Mouse (Mus musculus) kidney, embryonic 14.5 days (tissue): ENCODE measurements around the gene Hmga1b. TPM values are rescaled to one million over a fixed set of nuclear protein-coding genes. Genes with fewer than 3 reads are reported as not detected.
"Not testable (repeated sequence)": the region's sequence is repeated elsewhere in the genome, so short reads cannot be mapped to it uniquely, and the experiment has no call there.

Source experiments
- ATAC-seq: fragments of 200-750 bp; cut with Nextera tagmentation; 2 replicates; pipeline ENCODE4 v1.8.0; 2017; ENCODE audit warnings: moderate number of reproducible peaks, mild to moderate bottlenecking, moderate TSS enrichment, moderate library complexity; ENCODE audit not compliant: low FRiP score, low TSS enrichment
- H3K27ac ChIP-seq: fragments of 300-500 bp; sonication (generic); 2 replicates; pipeline ENCODE4 v1.5.1; 2014; ENCODE audit warnings: low read depth, mild to moderate bottlenecking, low read length, moderate library complexity, mixed read lengths
- H3K27me3 ChIP-seq: fragments of 300-500 bp; sonication (generic); 2 replicates; pipeline ENCODE4 v1.6.1; 2014; ENCODE audit warnings: mild to moderate bottlenecking, low read length; ENCODE audit not compliant: control insufficient read depth, insufficient read depth
- H3K36me3 ChIP-seq: fragments of 300-500 bp; sonication (generic); 2 replicates; pipeline ENCODE4 v1.6.1; 2014; ENCODE audit warnings: low read length, mixed read lengths; ENCODE audit not compliant: control insufficient read depth, insufficient read depth
- H3K4me1 ChIP-seq: fragments of 300-500 bp; sonication (generic); 2 replicates; pipeline ENCODE4 v1.6.1; 2014; ENCODE audit warnings: low read length, mixed read lengths; ENCODE audit not compliant: control insufficient read depth, insufficient read depth
- H3K4me2 ChIP-seq: fragments of 300-500 bp; sonication (generic); replicated peaks from 2 replicates; pipeline ENCODE4 v1.6.1; 2014; ENCODE audit warnings: low read depth, mild to moderate bottlenecking, low read length
- H3K4me3 ChIP-seq: fragments of 300-500 bp; sonication (generic); 2 replicates; pipeline ENCODE4 v1.5.1; 2014; ENCODE audit warnings: mild to moderate bottlenecking, low read length
- H3K9ac ChIP-seq: fragments of 300-500 bp; sonication (generic); 2 replicates; pipeline ENCODE4 v1.6.1; 2014; ENCODE audit warnings: low read depth, mild to moderate bottlenecking, low read length, moderate library complexity
- H3K9me3 ChIP-seq: fragments of 300-500 bp; sonication (generic); 2 replicates; pipeline ENCODE4 v1.6.1; 2016; ENCODE audit warnings: low read length; ENCODE audit not compliant: control insufficient read depth
- WGBS: fragments of 180-500 bp; shearing (Covaris S2); extraction: QIAGEN DNeasy Blood & Tissue Kit; methylation state at CpG from one replicate; pipeline ENCODE4 v1.1.7; 2014; 5-methylcytosine and 5-hydroxymethylcytosine counted together
- polyA plus RNA-seq: library from polyadenylated mRNA; unstranded; fragments of >200 nt; fragmentation: Nextera tagmentation; extraction: Ambion mirVana; gene quantifications from 2 replicates; pipeline ENCODE4 v1.2.1, GENCODE M21; 2014

The Hmga1b gene
- 5.2 and 7.9 TPM in 2 replicates for polyA plus RNA-seq

- H3K4me1 ChIP-seq, H3K27me3 ChIP-seq, H3K27ac ChIP-seq, H3K9ac ChIP-seq, H3K4me3 ChIP-seq, H3K4me2 ChIP-seq, H3K36me3 ChIP-seq: not testable (repeated sequence)
- H3K9me3 ChIP-seq = peaks cover 23% of the 10 kb centered on the region
- 23% methylated on average over 13 of the region's 14 CpGs for WGBS
- peak; percentile 18; the same call in 1 of the 2 replicates for ATAC-seq
These were observed at the start of gene Hmga1b for GRCm38 (mm10) chr11:120762672-120763041. Gene Hmga1b, plus strand, starts transcription at chr11:120762794.

- peaks cover 19% of the 10 kb centered on the region for H3K4me1 ChIP-seq
- H3K27ac ChIP-seq = peak within 1 kb of the TSS; percentile 76; the same call in 1 of the 2 replicates
- no peaks in the 10 kb centered on the region for H3K9me3 ChIP-seq
- H3K27me3 ChIP-seq = no peaks in the 10 kb centered on the region
- H3K4me2 ChIP-seq = peak within 1 kb of the TSS; percentile 97
- peak; percentile 94 for ATAC-seq
- H3K36me3 ChIP-seq = peaks cover 44% of the 10 kb centered on the region
- H3K4me3 ChIP-seq = peak within 1 kb of the TSS; percentile 60
- WGBS = 3% methylated on average over 53 of the region's 53 CpGs
- peak within 1 kb of the TSS; percentile 76 for H3K9ac ChIP-seq
These were observed 48.7 kb upstream of the Hmga1b start, which contains the start of the genes Cenpx and Lrrc45 for GRCm38 (mm10) chr11:120713580-120714518. Gene Cenpx, minus strand, starts transcription at chr11:120713738. Gene Lrrc45, plus strand, starts transcription at chr11:120713925.

- H3K36me3 ChIP-seq = peaks cover 45% of the 10 kb centered on the region
- 48% methylated on average over 10 of the region's 10 CpGs for WGBS
- no peaks in the 10 kb centered on the region for H3K9me3 ChIP-seq
- no peak for ATAC-seq
- H3K27ac ChIP-seq = no peak overlapping the region
- H3K4me3 ChIP-seq = peak overlapping the region; percentile 60
- peak overlapping the region; percentile 96 for H3K4me2 ChIP-seq
- no peaks in the 10 kb centered on the region for H3K27me3 ChIP-seq
- peak overlapping the region; percentile 76 for H3K9ac ChIP-seq
- H3K4me1 ChIP-seq = peaks cover 19% of the 10 kb centered on the region
These were observed 48.0 kb upstream of the Hmga1b start for GRCm38 (mm10) chr11:120714546-120714945.

- Histone ChIP-seq H3K36me3 (peaks cover 42% of the 10 kb centered on the region), H3K9ac (0 out of 2 replicates have a peak overlapping the region, but pooled peaks have one; percentile 76), H3K4me1 (peaks cover 16% of the 10 kb centered on the region), H3K9me3 (no peaks in the 10 kb centered on the region), H3K27me3 (no peaks in the 10 kb centered on the region), H3K4me3 (no peak overlapping the region), H3K4me2 (no peak overlapping the region), H3K27ac (no peak overlapping the region)
- 95% methylated on average over 9 of the region's 9 CpGs for WGBS
- ATAC-seq = no peak
These were observed 47.5 kb upstream of the Hmga1b start for GRCm38 (mm10) chr11:120715131-120715530.

GRCm38 (mm10) chr11:120719242-120719641, 43.4 kb upstream of the Hmga1b start:
- H3K36me3 ChIP-seq = peaks cover 36% of the 10 kb centered on the region
- ATAC-seq = no peak
- WGBS = 86% methylated on average over 9 of the region's 9 CpGs

GRCm38 (mm10) chr11:120719841-120720376, 42.7 kb upstream of the Hmga1b start:
- Histone ChIP-seq H3K4me3 (no peak overlapping the region), H3K4me2 (no peak overlapping the region), H3K36me3 (peaks cover 36% of the 10 kb centered on the region), H3K4me1 (peaks cover 10% of the 10 kb centered on the region), H3K27me3 (no peaks in the 10 kb centered on the region), H3K9me3 (no peaks in the 10 kb centered on the region), H3K27ac (no peak overlapping the region), H3K9ac (no peak overlapping the region)
- 91% methylated on average over 13 of the region's 13 CpGs for WGBS
- ATAC-seq = no peak

More at GRCm38 (mm10) chr11:120719242-120719641, 43.4 kb upstream of the Hmga1b start:
- H3K4me3 ChIP-seq = no peak overlapping the region
- H3K9ac ChIP-seq = no peak overlapping the region
- H3K27me3 ChIP-seq = no peaks in the 10 kb centered on the region
- H3K27ac ChIP-seq = no peak overlapping the region
- no peak overlapping the region for H3K4me2 ChIP-seq
- peaks cover 17% of the 10 kb centered on the region for H3K4me1 ChIP-seq
- no peaks in the 10 kb centered on the region for H3K9me3 ChIP-seq

GRCm38 (mm10) chr11:120720450-120720849, 42.1 kb upstream of the Hmga1b start:
- peak; percentile 2; the same call in 1 of the 2 replicates for ATAC-seq
- H3K27ac ChIP-seq = no peak overlapping the region
- H3K9ac ChIP-seq = peak overlapping the region; percentile 70; the same call in 1 of the 2 replicates
- H3K27me3 ChIP-seq = no peaks in the 10 kb centered on the region
- H3K36me3 ChIP-seq = peaks cover 32% of the 10 kb centered on the region
- peak overlapping the region; percentile 98 for H3K4me2 ChIP-seq
- no peaks in the 10 kb centered on the region for H3K9me3 ChIP-seq
- peak overlapping the region; percentile 48; the same call in 1 of the 2 replicates for H3K4me3 ChIP-seq
- WGBS = 10% methylated on average over 17 of the region's 17 CpGs
- H3K4me1 ChIP-seq = peaks cover 10% of the 10 kb centered on the region

- peak within 1 kb of the TSS; percentile 48 for H3K4me3 ChIP-seq
- no peak within 1 kb of the TSS for H3K27ac ChIP-seq
- no peaks in the 10 kb centered on the region for H3K9me3 ChIP-seq
- peaks cover 13% of the 10 kb centered on the region for H3K4me1 ChIP-seq
- peak within 1 kb of the TSS; percentile 70 for H3K9ac ChIP-seq
- under 1% methylated on average over 82 of the region's 90 CpGs for WGBS
- ATAC-seq = peak; percentile 81
- H3K4me2 ChIP-seq = peak within 1 kb of the TSS; percentile 98
- peaks cover 27% of the 10 kb centered on the region for H3K36me3 ChIP-seq
- no peaks in the 10 kb centered on the region for H3K27me3 ChIP-seq
These were observed 41.2 kb upstream of the Hmga1b start, which contains the start of gene Rac3 for GRCm38 (mm10) chr11:120721124-120722066. Gene Rac3, plus strand, starts transcription at chr11:120721470.
